Mouse (Mus musculus) heart, postnatal 0 days (tissue): ENCODE measurements around the gene Lpp.

ENCODE experiments used
- CTCF ChIP-seq: IDR thresholded peaks from 2 replicates; pipeline ENCODE4 v1.5.1; 2016; ENCODE audit warnings: antibody characterized with exemption, control low read depth, low read depth
- EP300 ChIP-seq: IDR thresholded peaks from 2 replicates; pipeline ENCODE4 v1.6.1; 2016; ENCODE audit warnings: antibody characterized with exemption, low read depth

DNA sequence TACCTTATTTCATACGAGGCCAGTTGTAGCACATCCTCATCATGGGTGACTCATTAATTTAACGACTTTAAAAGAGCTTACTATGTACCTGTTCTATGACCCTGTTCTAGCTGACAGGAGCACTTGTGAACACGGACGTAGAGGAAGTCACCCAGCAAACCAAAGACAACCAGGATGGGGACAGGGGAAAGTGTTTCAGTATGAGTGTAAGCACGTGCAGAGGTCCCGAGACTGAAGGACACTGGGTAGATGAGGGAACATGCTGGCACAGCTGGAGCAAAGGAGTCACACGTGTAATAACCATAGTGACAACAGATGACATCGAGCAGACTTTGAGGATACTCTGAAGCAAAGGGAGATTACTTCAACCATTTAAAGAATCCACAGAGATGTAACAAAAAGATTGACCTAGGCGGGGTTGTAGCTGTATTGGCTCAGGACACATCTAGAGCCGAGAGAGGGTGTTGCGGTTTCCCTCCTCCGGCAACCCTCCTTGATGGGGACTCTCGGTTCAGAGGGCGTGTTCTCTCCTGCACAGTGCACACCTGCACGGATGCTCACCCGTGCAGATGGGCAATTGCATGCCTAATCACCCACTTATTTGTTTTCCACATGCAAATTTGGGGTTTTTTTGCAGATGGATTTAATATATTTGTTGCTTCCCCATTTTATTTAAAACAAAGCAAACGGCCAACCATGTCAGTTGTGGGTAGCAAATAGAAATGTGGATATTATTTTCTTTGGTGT, 74.4 kb downstream of the Lpp start:
- TF ChIP-seq CTCF (no peak), EP300 (no peak)
